Comparison of ENCODE assay signal across 20 mouse cellular contexts in genomic region chr1:64884007-64884406, GRCm38 (mm10).
DNase-seq lines count a peak whose midpoint lies in the region; ATAC-seq lines count a peak whose summit lies in the region.
"Had no signal": no experiment of that assay in that cellular context is flagged by ENCODE, and none has a peak within 500 bp of the region (broad histone marks: within the 10 kb centered on the region; RNA-seq: fewer than 3 reads in every experiment).

No protein-coding gene starts in this region.

- WGBS in heart, embryonic 16.5 days: 31% methylated on average over 6 of the region's 6 CpGs
- WGBS in heart, embryonic 11.5 days (ENCODE audit: insufficient replicate concordance): 26% methylated on average over 6 of the region's 6 CpGs
- 48% methylated on average over 6 of the region's 6 CpGs for WGBS in midbrain, embryonic 13.5 days
- 49% methylated on average over 6 of the region's 6 CpGs for WGBS in midbrain, embryonic 10.5 days

- H3K4me1 ChIP-seq in heart, embryonic 16.5 days (ENCODE audit: control insufficient read depth, insufficient read depth, low read length): peaks cover 7% of the 10 kb centered on the region; the same call in 1 of the 2 replicates
- H3K4me1 ChIP-seq in heart, embryonic 11.5 days (ENCODE audit: control insufficient read depth, insufficient read depth, low read length): peaks cover 9% of the 10 kb centered on the region
- H3K4me1 ChIP-seq in midbrain, embryonic 13.5 days (replicated peaks): 0 out of 2 replicates have a peak, but pooled peaks cover 9% of the 10 kb centered on the region
- H3K4me1 ChIP-seq in midbrain, embryonic 10.5 days: no peaks in the 10 kb centered on the region; the same call in 1 of the 2 replicates

- H3K27me3 ChIP-seq in heart, embryonic 16.5 days (ENCODE audit: control insufficient read depth, insufficient read depth, low read length): no peaks in the 10 kb centered on the region
- H3K27me3 ChIP-seq in heart, embryonic 11.5 days (ENCODE audit: control insufficient read depth, insufficient read depth, low read length): no peaks in the 10 kb centered on the region
- H3K27me3 ChIP-seq in midbrain, embryonic 13.5 days: no peaks in the 10 kb centered on the region
- no peaks in the 10 kb centered on the region for H3K27me3 ChIP-seq in midbrain, embryonic 10.5 days (ENCODE audit: low read depth, poor library complexity, severe bottlenecking)
- H3K27me3 ChIP-seq: heart, embryonic 12.5 days had no signal

- no peak overlapping the region for H3K4me3 ChIP-seq in heart, embryonic 16.5 days (ENCODE audit: low read length)
- no peak overlapping the region for H3K4me3 ChIP-seq in heart, embryonic 11.5 days (ENCODE audit: low read depth, low read length)
- H3K4me3 ChIP-seq in midbrain, embryonic 13.5 days (replicated peaks): no peak overlapping the region
- H3K4me3 ChIP-seq in midbrain, embryonic 10.5 days: no peak overlapping the region
- H3K4me3 ChIP-seq: gastrocnemius, adult 2 months; heart, embryonic 12.5 days; limb, embryonic 12.5 days had no signal

- H3K27ac ChIP-seq in heart, embryonic 16.5 days (ENCODE audit: low read length): no peak overlapping the region
- no peak overlapping the region for H3K27ac ChIP-seq in heart, embryonic 11.5 days (ENCODE audit: low read depth, low read length)
- H3K27ac ChIP-seq in midbrain, embryonic 13.5 days: no peak overlapping the region
- H3K27ac ChIP-seq in midbrain, embryonic 10.5 days (replicated peaks): no peak overlapping the region
- H3K27ac ChIP-seq: gastrocnemius, adult 2 months; limb, embryonic 12.5 days had no signal

- H3K36me3 ChIP-seq in heart, embryonic 16.5 days (ENCODE audit: control insufficient read depth, insufficient read depth): no peaks in the 10 kb centered on the region; the same call in 1 of the 2 replicates
- H3K36me3 ChIP-seq in heart, embryonic 11.5 days (ENCODE audit: control insufficient read depth, insufficient read depth, low read length): 0 out of 2 replicates have a peak, but pooled peaks cover 2% of the 10 kb centered on the region
- H3K36me3 ChIP-seq in midbrain, embryonic 13.5 days: no peaks in the 10 kb centered on the region
- H3K36me3 ChIP-seq in midbrain, embryonic 10.5 days: no peaks in the 10 kb centered on the region
- H3K36me3 ChIP-seq: heart, embryonic 12.5 days; limb, embryonic 12.5 days had no signal

- no peak overlapping the region for H3K9ac ChIP-seq in heart, embryonic 16.5 days (ENCODE audit: low read length)
- no peak overlapping the region for H3K9ac ChIP-seq in heart, embryonic 11.5 days (ENCODE audit: low read depth, low read length)
- no peak overlapping the region for H3K9ac ChIP-seq in midbrain, embryonic 13.5 days (replicated peaks)
- H3K9ac ChIP-seq: heart, embryonic 12.5 days; limb, embryonic 12.5 days had no signal

- H3K9me3 ChIP-seq in heart, embryonic 16.5 days (replicated peaks; ENCODE audit: control insufficient read depth, low read length): no peaks in the 10 kb centered on the region
- no peaks in the 10 kb centered on the region for H3K9me3 ChIP-seq in heart, embryonic 11.5 days (replicated peaks; ENCODE audit: control insufficient read depth, low read length)
- H3K9me3 ChIP-seq in midbrain, embryonic 13.5 days: no peaks in the 10 kb centered on the region
- H3K9me3 ChIP-seq in midbrain, embryonic 10.5 days (replicated peaks): no peaks in the 10 kb centered on the region
- H3K9me3 ChIP-seq: heart, embryonic 12.5 days; limb, embryonic 12.5 days had no signal

- H3K4me2 ChIP-seq in heart, embryonic 16.5 days (ENCODE audit: low read depth, low read length): no peak overlapping the region
- H3K4me2 ChIP-seq in heart, embryonic 11.5 days: no peak overlapping the region
- H3K4me2 ChIP-seq in midbrain, embryonic 13.5 days (replicated peaks): no peak overlapping the region
- H3K4me2 ChIP-seq: heart, embryonic 12.5 days; limb, embryonic 12.5 days had no signal

- DNase-seq in midbrain, embryonic 10.5 days (ENCODE audit: low spot score): no peak
- peak; percentile 16 for DNase-seq in embryo, embryonic 11 days
- no peak for DNase-seq in kidney, adult 18-20 months
- no peak for DNase-seq in frontal cortex, adult 2 months (ENCODE audit: extremely low spot score in 1 of 2, low spot score in 1 of 2)
- DNase-seq: cerebellum, postnatal 10 days; gastrocnemius, adult 2 months; heart, postnatal 36 days; kidney, adult 9 months; kidney, postnatal 36 days; layer of hippocampus, adult 9-11 months; lung, postnatal 36 days; thymus, postnatal 4 days had no signal

- 0 out of 2 replicates have a peak, but pooled peaks have one; percentile 14 for ATAC-seq in heart, embryonic 16.5 days (replicated peaks; ENCODE audit: extremely low read depth, insufficient read depth, low FRiP score)
- ATAC-seq in heart, embryonic 11.5 days (replicated peaks; ENCODE audit: insufficient number of reproducible peaks, low FRiP score, low TSS enrichment): no peak
- 0 out of 2 replicates have a peak, but pooled peaks have one; percentile 11 for ATAC-seq in midbrain, embryonic 13.5 days
- peak; percentile 78 for ATAC-seq in megakaryocyte-erythroid progenitor cell, adult 5-6 weeks (replicated peaks; ENCODE audit: low FRiP score, low TSS enrichment, poor library complexity, severe bottlenecking)
- ATAC-seq: forebrain, embryonic 16.5 days; inflammation-experienced regulatory T-cells, adult 6 months had no signal
